Mouse (Mus musculus) olfactory bulb, adult 2 months (tissue): ENCODE measurements around the gene E2f4.

ENCODE experiments used
- CTCF ChIP-seq: fragments of 200-500 bp; IDR thresholded peaks from 2 replicates; pipeline ENCODE4 v1.5.1; 2012; ENCODE audit warnings: low read depth, mild to moderate bottlenecking, low read length, moderate library complexity; ENCODE audit not compliant: insufficient read depth
- POLR2A ChIP-seq: fragments of 200-500 bp; IDR thresholded peaks from 2 replicates; pipeline ENCODE4 v1.6.1; 2012; ENCODE audit warnings: mild to moderate bottlenecking, low read depth, low read length, moderate library complexity; ENCODE audit not compliant: insufficient read depth

GRCm38 (mm10) chr8:105258911-105259720, 38.3 kb upstream of the E2f4 start:
- TF ChIP-seq CTCF: no peak
- no peak for TF ChIP-seq POLR2A
